Mouse (Mus musculus) yolk sac, embryonic 10.5 days (tissue): ENCODE results near the gene Tom1l2.

Source experiments
- DNase-seq: peaks from one replicate; pipeline ENCODE4 v3.0.0-alpha.2; 2017; ENCODE audit warnings: low spot score

Gene Tom1l2

DNA sequence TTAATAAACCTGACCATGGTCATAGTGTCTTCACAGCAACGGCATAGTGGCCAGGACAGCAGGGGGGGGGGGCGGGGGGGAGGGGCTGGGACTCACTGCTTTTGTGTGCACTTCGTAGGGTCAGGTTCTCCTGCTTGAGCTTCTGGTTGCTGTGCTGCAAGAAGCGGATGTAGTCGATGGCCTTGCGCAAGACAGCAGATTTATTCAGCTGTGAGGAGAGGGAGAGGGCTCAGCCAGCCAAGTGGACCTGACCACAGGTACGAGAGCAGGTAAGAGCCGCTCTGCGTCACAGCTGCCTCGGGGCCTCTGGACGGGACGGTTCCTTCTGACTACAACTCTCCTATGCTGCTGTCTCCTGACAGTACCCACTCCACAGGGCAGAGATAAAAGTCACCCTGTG lies 147.7 kb downstream of the Tom1l2 start:
- DNase-seq: peak; percentile 39

DNA sequence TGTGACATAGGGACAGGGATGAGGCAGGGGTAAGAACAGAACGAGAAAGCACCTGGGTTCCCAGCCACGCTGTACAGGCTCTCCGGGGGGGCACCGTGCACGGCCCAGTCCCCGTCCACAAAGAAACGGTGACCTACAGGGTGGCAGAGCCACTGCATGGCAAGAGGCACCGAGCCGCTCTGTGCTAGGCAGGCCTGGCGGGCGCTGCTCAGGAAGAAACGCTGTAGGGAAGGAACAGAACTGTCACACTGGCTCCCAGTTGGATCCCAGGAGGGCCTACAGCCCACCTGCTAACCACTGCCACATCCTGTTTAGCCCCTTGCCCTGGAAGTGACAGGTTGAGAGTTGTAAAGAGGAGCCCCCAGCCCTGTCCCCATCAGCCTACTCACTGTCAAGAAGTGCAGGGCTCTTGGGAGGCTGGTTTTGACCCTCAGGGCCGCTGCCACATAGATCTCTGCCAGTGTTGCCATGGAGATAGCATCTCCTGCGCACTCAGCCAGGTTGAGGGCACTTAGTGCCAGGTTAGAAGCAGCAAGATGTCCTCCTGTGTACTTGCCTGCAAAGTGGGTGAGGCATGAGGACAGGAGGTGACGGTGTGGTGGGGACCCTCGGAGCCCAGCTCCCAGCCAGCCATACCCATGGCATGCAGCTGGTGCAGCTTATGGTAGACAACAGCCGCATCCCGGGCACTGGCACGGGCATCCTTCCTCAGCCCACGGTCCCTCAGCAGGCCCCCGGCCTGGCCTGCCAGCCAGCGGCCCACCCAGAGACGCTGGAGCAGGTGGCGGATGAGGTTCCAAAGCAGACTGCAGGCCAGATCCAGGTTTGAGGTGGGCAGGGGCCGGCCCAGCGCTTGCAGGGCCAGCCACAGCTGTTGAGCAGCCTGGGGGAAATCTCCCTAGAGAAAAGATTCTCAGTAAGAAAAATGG lies 149.7 kb downstream of the Tom1l2 start:
- DNase-seq: no peak

DNA sequence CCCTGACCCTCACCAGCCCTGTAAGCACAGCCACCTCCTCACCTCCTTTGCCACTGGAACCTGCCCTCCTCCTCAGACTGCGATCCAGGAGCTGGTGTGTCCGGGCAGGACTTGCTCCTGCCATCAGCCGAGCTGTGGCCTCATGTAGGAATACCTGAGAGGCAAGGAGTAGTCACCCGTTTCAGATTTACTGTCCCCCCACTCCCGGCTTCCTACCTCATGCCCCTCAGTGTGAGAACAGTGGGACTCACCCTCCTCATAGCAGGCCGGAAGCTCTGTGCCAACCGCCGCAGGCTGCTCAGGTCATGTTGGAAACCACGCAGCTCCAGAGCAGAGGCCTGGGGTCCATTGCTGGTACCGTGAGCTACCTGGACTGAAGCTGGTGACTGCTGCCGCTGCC lies 152.3 kb downstream of the Tom1l2 start:
- DNase-seq: no peak

DNA sequence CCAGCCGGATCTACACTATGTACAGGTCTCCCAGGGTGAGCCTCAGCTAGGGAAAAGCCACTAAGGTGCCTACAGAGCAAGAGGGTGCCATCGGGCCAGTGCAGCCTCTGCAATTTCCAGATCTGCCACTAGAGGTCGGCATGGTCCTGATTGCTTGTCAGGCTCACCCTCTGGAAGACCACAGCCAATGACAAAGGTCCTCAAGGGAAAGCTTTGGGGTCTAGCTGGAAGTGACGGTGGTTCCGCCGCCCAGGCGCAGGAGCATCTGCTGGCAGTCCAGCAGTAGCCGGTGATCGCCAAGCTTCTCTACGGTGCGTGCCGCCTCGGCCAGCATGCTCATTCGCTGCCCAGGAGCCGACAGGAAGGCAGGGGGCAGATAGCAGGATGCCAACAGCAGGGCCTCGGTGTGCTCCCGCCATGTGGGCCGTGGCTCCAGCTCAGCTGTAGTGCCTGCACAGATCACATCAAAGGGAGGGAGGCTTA lies 153.0 kb downstream of the Tom1l2 start:
- peak; percentile 78 for DNase-seq

DNA sequence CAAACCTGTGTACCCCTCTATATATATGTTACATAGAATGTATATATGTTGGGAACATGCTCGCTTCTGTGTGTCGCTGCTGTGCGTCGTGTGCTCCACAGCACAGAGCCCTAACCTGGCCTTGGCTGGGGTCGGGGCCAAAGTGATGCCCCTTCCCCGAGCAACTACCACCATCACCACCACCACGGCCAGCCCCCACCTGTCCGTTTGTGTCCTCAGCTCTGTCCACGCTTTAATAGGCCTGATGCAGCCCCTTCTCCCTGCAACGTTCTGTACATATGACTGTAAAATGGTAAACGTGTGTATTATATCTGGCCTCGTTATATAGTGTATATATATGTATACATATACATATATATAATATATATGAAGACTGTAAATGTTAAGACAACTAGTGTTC lies 154.1 kb downstream of the Tom1l2 start:
- DNase-seq: no peak

DNA sequence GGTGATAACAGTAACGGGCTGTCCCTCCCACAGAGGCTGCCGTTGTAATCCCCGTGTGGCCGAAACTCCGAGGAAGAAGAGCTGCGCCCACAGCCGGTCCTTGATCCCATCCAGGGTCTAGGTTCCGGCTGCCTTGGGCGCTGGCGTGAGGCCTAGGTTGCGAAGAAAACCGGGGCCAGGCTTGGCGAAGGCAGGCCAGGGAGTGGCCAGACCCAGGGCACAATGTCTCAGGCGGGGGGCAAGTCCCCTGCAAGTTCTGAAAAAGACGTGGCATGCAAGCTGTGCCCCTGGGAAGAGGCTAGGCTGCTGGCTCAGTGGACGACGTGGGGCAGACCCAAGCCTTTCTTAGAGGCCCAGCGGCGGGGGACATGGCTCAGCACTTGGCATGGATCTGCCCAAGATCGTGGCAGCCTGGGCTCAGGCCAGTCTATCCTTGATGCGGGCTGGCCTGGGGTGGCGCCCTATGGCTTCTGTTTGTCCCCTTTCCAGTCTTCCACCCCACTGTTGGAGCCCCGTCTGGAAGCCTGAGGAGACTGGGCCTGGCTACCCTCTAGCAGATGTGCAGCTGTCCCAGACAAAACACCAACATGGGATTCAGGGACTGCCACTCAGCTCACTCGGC lies 154.6 kb downstream of the Tom1l2 start:
- DNase-seq: no peak

DNA sequence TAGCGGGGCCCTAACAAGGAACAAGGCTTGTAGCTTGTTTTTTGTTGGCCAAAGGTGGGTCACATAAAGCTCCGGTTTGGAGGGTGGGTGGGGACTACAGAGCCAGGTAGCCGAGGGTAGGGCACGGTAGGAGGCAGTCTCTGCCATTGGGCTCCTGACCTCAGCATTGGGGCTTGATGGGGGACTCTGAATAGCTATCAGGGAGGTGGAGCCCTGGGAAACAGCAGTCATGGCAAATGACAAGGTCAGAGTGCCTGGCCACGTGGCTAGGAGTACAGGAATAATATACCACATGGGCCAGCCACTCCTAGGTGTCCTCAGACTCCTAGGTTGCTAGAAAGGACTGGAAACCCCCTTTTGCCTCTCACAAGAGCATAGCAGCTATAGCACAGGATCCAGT lies 156.4 kb downstream of the Tom1l2 start:
- no peak for DNase-seq

DNA sequence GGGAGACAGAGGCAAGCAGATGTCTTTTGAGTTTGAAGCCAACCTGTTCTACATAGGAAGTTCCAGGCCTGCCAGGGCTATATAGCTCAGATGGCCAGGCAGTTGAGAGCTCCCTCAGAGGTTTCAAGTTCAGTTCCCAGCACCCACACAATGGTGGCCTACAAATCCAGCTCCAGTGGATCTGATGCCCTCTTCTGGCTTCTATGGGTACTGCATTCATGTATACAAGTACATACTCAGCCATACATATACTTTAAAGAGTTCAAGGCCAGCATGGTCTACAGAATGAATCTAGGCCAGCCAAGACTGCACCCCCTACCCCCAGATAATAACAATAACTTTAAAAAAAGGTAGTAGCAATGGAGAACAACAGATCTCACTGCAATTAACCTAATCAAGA lies 157.6 kb downstream of the Tom1l2 start:
- no peak for DNase-seq

DNA sequence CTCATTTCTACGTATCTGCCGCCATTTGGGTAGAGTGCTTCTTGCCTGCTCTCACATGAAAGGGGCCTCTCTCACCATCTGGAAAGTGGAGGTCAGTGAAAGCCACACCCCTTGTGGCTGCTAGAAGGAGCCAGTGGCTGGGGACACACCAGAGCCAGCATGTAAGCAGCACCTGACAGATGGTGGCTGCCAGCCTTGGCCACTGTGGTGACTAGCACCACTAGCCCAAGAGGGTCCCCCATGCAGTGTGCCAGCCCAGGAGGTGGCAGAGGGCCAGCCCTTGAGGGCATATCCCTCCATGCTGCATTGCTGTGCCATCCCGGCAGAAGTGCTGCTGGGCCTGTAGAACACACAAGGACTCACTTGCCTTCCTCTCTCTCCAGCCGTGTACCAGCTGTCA lies 159.1 kb downstream of the Tom1l2 start:
- no peak for DNase-seq

DNA sequence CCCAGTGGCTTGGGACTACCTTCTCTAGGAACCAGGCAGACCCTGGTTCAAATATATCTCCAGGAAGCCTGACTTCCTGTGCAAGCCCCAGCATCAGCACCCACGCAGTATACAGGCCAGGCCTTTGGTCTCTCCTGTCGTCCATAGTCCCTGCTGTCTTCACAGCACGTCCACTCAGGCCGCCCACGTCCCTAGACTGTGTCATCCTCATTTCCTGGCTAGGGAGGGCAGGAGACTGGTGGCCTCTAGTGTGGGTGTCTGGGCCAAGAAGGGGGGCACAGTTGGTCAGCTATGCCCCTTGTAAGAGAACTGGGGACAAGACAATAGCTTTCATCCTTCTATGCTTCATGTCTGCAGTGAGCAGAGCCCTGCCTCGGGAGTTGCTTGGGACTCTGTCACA lies 160.2 kb downstream of the Tom1l2 start:
- no peak for DNase-seq

DNA sequence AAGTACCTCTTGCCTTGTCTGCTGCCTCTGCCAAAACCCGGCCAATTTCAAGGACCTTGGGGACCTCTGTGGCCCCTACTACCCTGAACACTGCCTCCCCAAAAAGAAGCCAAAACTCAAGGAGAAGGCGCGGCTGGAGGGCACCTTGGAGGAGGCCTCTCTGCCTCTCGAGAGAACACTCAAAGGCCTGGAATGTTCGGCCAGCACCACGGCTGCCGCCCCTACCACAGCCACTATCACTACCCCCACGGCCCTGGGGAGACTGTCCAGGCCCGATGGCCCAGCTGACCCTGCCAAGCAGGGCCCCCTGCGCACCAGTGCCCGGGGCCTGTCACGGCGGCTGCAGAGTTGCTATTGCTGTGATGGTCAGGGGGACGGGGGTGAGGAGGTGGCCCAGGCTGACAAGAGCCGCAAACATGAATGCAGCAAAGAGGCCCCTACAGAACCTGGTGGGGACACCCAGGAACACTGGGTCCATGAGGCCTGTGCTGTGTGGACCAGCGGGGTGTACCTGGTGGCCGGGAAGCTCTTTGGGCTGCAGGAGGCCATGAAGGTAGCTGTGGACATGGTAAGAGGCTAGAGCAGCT lies 162.6 kb downstream of the Tom1l2 start:
- DNase-seq: no peak

DNA sequence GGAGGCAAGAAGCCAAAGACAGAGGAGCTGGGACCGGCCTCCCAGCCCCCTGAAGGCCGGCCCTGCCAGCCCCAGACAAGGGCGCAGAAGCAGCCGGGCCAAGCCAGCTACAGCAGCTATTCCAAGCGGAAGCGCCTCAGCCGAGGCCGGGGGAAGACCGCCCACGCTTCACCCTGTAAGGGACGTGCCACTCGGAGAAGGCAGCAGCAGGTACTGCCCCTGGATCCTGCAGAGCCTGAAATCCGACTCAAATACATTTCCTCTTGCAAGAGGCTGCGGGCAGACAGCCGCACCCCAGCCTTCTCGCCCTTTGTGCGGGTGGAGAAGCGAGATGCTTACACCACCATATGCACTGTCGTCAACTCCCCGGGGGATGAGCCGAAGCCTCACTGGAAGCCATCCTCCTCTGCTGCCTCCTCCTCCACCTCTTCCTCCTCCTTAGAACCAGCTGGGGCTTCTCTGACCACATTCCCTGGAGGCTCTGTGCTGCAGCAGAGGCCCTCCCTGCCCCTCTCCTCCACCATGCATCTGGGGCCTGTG lies 163.1 kb downstream of the Tom1l2 start:
- no peak for DNase-seq

DNA sequence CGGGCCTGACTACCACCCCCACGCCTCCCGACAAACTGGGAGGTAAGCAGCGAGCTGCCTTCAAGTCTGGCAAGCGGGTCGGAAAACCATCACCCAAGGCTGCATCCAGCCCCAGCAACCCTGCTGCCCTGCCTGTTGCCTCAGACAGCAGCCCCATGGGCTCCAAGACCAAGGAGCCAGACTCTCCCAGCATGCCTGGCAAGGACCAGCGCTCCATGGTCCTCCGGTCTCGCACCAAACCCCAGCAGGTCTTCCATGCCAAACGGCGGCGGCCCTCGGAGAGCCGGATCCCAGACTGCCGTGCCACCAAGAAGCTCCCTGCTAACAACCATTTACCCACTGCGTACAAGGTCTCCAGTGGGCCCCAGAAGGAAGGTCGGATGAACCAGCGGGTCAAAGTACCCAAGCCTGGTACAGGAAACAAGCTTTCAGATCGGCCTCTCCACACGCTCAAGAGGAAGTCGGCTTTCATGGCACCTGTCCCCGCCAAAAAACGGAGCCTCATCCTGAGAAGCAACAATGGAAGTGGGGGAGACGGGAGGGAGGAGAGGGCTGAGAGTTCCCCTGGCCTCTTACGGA lies 164.3 kb downstream of the Tom1l2 start:
- no peak for DNase-seq

DNA sequence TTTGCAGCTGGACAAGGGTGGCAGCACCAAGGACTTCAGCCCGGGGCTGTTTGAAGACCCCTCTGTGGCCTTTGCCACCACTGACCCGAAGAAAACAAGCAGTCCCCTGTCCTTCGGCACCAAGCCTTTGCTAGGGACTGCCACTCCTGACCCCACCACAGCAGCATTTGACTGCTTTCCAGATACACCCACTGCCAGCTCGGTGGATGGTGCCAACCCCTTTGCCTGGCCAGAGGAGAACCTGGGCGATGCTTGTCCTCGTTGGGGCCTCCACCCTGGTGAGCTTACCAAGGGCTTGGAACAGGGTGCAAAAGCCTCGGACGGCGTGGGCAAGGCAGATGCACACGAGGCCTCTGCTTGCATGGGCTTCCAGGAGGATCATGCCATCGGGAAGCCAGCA lies 165.6 kb downstream of the Tom1l2 start:
- no peak for DNase-seq

DNA sequence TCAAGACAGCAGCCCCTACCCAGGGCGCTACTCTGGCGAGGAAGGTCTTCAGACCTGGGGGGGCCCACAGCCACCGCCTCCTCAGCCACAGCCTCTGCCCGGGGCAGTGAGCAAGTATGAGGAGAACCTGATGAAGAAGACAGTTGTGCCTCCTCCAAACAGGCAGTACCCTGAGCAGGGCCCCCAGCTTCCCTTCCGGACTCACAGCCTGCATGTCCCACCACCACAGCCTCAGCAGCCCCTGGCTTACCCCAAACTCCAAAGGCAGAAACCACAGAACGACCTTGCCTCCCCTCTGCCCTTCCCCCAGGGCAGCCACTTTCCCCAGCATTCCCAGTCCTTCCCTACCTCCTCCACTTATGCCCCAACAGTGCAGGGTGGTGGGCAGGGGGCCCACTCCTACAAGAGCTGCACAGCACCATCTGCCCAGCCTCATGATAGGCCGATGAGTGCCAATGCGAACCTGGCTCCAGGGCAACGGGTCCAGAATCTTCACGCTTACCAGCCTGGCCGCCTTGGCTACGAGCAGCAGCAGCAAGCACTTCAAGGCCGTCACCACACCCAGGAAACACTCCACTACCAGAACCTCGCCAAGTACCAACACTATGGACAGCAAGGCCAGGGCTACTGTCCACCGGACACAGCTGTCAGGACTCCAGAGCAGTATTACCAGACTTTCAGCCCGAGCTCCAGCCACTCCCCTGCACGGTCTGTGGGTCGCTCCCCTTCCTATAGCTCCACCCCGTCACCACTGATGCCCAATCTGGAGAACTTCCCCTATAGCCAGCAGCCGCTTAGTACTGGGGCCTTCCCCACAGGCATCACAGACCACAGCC lies 167.1 kb downstream of the Tom1l2 start:
- DNase-seq: no peak

DNA sequence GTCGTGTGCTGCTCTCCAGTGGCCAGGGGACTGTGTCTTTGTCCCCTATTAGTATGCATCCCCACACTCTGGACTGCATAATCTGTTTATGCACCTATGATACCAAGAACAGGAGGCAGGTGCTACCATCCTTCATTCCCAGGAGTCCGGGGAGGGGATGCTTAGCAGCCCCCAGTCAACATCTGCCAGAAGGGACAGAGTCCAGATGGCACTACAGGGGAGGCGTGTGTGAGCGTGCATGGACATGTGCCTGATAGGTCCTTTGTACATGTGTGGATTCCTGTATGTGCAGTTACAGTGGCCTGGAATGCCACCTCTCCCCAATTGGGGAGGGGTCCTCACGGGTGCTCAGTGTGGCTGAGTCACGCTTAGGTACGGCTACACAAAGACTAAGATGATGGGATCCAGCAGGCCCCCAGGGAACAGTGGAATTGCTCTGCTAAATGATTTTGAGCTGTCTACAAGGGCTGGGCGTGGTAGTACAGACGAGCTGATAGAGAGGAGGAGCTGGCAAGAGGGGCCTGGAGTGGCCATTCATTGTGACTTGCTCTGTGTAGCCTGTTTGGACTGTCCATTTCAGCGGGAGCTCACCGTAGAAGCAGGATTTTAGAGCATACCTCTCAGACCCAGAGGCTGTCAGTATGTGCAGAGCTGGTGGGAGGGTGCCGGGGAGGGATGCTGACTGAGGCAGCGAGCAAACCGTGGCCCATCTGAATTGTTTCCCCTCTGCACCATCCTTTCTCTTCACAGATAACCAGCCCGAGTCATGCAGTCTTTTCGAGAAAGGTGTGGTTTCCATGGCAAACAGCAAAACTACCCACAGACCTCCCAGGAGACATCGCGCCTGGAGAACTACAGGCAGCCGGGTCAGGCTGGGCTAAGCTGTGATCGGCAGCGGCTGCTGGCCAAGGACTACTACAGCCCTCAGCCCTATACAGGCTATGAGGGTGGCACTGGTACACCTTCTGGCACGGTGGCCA lies 168.1 kb downstream of the Tom1l2 start:
- DNase-seq: no peak

DNA sequence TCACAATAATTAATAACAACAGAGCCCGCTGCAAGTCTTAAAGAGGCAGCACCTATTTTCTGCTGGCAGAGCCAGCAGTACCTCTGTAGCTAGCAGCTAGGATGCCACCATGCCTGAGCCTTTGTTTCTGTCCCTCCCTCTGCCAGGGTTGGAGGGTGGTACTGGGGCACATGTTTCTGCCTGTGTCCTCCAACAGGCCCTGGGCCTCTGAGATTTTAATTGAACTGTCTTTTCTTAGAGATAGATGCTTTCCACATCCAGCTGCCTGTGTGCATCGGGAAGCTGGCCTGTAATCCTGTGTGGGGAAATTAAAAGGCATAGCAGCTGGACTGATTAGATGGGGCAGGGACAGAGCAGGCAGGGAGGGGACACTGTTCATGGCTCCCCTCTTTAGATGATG lies 170.0 kb downstream of the Tom1l2 start:
- DNase-seq: no peak

DNA sequence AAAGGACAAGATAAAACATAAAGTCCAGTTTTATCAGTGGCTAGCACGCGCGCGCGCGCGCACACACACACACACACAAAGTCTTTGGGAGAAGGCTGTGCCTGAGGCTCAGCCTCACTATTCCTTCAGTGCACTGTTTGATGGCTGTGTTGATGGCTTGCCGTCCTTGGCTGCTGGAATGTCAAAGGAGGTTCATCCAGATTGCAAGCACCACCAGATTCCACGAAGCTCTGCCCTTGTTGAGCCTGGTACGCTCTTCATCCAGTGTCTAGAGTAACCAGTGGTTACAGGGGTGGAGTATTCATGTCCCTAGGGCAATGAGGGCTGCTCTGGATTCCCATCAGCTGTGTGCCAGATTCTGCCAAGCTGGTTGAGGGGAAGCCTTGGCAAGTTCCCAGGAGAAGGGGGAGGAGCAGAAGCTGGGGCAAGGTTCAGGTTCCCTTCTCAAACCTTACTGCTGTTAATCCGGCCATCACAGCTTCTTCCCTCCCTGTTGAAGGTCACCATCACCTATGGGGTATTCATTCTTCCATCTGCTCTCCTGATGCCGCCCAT lies 170.5 kb downstream of the Tom1l2 start:
- DNase-seq: no peak

DNA sequence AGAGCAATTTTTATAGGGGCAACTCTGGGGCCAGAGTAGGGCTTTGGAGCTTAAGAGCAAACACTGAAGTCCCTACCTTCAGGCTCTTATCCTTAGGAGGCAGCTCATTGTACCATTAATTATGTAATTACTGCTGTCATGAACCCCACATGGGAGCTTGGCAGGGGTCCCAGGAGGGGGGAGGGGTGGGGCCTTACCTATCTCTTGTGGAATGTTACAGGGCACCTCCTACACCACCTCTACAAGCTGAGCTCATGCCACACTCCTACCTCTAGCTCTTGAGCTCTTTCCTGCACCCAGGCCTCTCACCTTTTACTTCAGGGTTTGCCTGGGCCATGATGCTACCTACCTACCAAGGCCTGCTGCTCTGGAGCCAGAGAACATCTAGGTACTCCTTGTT lies 174.2 kb downstream of the Tom1l2 start:
- no peak for DNase-seq

DNA sequence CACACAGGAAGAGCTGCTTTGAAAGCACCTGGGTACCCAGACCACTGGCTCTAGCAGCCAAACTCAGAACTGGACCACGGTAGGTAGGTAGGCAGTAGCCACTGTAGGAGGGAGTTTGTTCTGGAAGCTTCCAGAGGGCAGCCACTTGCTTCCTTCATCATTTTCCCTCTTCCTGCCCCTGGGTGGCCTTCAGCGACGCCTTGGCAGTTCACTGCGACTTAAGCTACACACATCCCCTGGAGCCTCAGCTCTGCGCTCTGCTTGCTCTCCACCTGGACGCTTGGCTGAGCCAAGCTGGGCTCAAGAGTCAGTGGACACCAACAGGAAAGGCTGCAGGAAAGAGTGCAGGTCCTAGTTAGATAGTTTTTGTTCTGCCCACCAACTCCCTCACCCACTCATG lies 174.7 kb downstream of the Tom1l2 start:
- DNase-seq: no peak
